Mouse (Mus musculus) C2C12 (cell line): ENCODE measurements around the gene Tctn3.

Experiments
- CTCF ChIP-seq: IDR thresholded peaks from one replicate; pipeline ENCODE4 v1.5.1; 2011; ENCODE audit not compliant: control insufficient read depth, insufficient read depth, insufficient read length
- FOSL1 ChIP-seq: IDR thresholded peaks from one replicate; pipeline ENCODE4 v1.8.0; 2011; ENCODE audit warnings: mild to moderate bottlenecking, low read length; ENCODE audit not compliant: poor library complexity, insufficient read depth, severe bottlenecking
- MAX ChIP-seq: IDR thresholded peaks from one replicate; pipeline ENCODE4 v1.6.1; 2011; ENCODE audit warnings: mild to moderate bottlenecking, control low read depth
- MYOD1 ChIP-seq: IDR thresholded peaks from one replicate; pipeline ENCODE4 v1.6.1; 2011; ENCODE audit warnings: low read depth; ENCODE audit not compliant: control insufficient read depth, insufficient read length
- MYOG ChIP-seq: IDR thresholded peaks from one replicate; pipeline ENCODE4 v1.6.1; 2011; ENCODE audit not compliant: control insufficient read depth, insufficient read length; ENCODE audit errors: extremely low read depth
- USF1 ChIP-seq: IDR thresholded peaks from one replicate; pipeline ENCODE4 v1.6.1; 2011; ENCODE audit warnings: low read depth, mild to moderate bottlenecking, control low read depth, moderate library complexity

GRCm38 (mm10) chr19:40607676-40608075 is 4.4 kb downstream of the Tctn3 start:
- TF ChIP-seq CTCF = no peak
- TF ChIP-seq MAX = no peak
- no peak for TF ChIP-seq MYOG
- no peak for TF ChIP-seq MYOD1
- TF ChIP-seq FOSL1 = no peak
- TF ChIP-seq USF1 = no peak
